Mouse (Mus musculus): ENCODE measurements around the gene Actl6b. TPM values are rescaled to one million over a fixed set of nuclear protein-coding genes. Genes with fewer than 3 reads are reported as not detected.

Gene Actl6b
- 1 to 10 TPM; 2.8 to 5.2 TPM for total RNA-seq (2021)
- 6.0 and 10.0 TPM in 2 replicates for polyA plus RNA-seq (2012; rRNA removed)
- long read RNA-seq, partial matches to known transcripts = 1 of 4 reads
- long read RNA-seq, other reads (novel, unspliced or antisense) = 2 of 4 reads

- peak; percentile 82 for DNase-seq
Measured at GRCm38 (mm10) chr5:137553411-137553837, at the start of gene Actl6b. TSS of gene Actl6b (plus strand) at chr5:137553517.

- DNase-seq = peak; percentile 51
Measured at GRCm38 (mm10) chr5:137504041-137504440, 49.3 kb upstream of the Actl6b start.

- DNase-seq = peak; percentile 91
Measured at GRCm38 (mm10) chr5:137510014-137510501, 43.3 kb upstream of the Actl6b start.

- no peak for DNase-seq
Measured at GRCm38 (mm10) chr5:137510573-137511390, 42.5 kb upstream of the Actl6b start.

- DNase-seq = no peak
Measured at GRCm38 (mm10) chr5:137511706-137512105, 41.6 kb upstream of the Actl6b start.

- DNase-seq = no peak
Measured at GRCm38 (mm10) chr5:137512847-137513794, 40.2 kb upstream of the Actl6b start.

- DNase-seq = no peak
Measured at GRCm38 (mm10) chr5:137513951-137514721, 39.2 kb upstream of the Actl6b start.

GRCm38 (mm10) chr5:137514811-137515210, 38.5 kb upstream of the Actl6b start:
- no peak for DNase-seq

GRCm38 (mm10) chr5:137518436-137518835, 34.9 kb upstream of the Actl6b start, which contains the start of gene Gigyf1:
TSS of gene Gigyf1 (plus strand) at chr5:137518548.
- peak; percentile 53 for DNase-seq

GRCm38 (mm10) chr5:137519691-137520550, 33.4 kb upstream of the Actl6b start:
- no peak for DNase-seq

GRCm38 (mm10) chr5:137521861-137522260, 31.5 kb upstream of the Actl6b start:
- no peak for DNase-seq

- no peak for DNase-seq
Measured at GRCm38 (mm10) chr5:137522711-137523110, 30.6 kb upstream of the Actl6b start.

- no peak for DNase-seq
Measured at GRCm38 (mm10) chr5:137523396-137524250, 29.7 kb upstream of the Actl6b start.

- DNase-seq = no peak
Measured at GRCm38 (mm10) chr5:137524251-137524515, 29.1 kb upstream of the Actl6b start.

GRCm38 (mm10) chr5:137524671-137525070, 28.6 kb upstream of the Actl6b start:
- DNase-seq = no peak

- peak; percentile 16 for DNase-seq
Measured at GRCm38 (mm10) chr5:137525511-137525910, 27.8 kb upstream of the Actl6b start.

- DNase-seq = peak; percentile 70
Measured at GRCm38 (mm10) chr5:137526192-137526936, 27.0 kb upstream of the Actl6b start.

- DNase-seq = peak; percentile 17
Measured at GRCm38 (mm10) chr5:137527413-137527812, 25.9 kb upstream of the Actl6b start.

All from adrenal gland, adult 2 months (tissue).